Mouse (Mus musculus) testis, adult 2 months (tissue): ENCODE measurements around the gene Vil1.

Experiments used
- CTCF ChIP-seq: fragments of 200-500 bp; IDR thresholded peaks from 2 replicates; pipeline ENCODE4 v1.5.1; 2012; ENCODE audit warnings: low read depth, mild to moderate bottlenecking, inconsistent platforms, low read length, moderate library complexity; ENCODE audit not compliant: control insufficient read depth, insufficient read depth, insufficient replicate concordance
- POLR2A ChIP-seq: fragments of 200-500 bp; IDR thresholded peaks from 2 replicates; pipeline ENCODE4 v1.6.1; 2012; ENCODE audit warnings: low read depth, mild to moderate bottlenecking, inconsistent platforms, low read length, moderate library complexity; ENCODE audit not compliant: control insufficient read depth

GRCm38 (mm10) chr1:74384525-74384924, 24.7 kb upstream of the Vil1 start:
- TF ChIP-seq POLR2A = no peak
- TF ChIP-seq CTCF = no peak
